Mouse (Mus musculus): ENCODE data around the gene Gpr75.
A peak's percentile ranks its signal among the peaks of the same experiment; 100 is the strongest.

Gpr75 gene

GRCm38 (mm10) chr11:30885171-30885871 is at the start of gene Gpr75, which contains the start of gene Asb3:
Gene Gpr75, plus strand, starts transcription at chr11:30885358.
Gene Asb3, plus strand, starts transcription at chr11:30885416.
- DNase-seq (ENCODE audit: low read depth) = no peak

GRCm38 (mm10) chr11:30838793-30839192 is 46.4 kb upstream of the Gpr75 start:
- no peak for DNase-seq (ENCODE audit: low read depth)

GRCm38 (mm10) chr11:30844355-30844754 is 40.8 kb upstream of the Gpr75 start:
- peak; percentile 78 for DNase-seq (ENCODE audit: low read depth)

GRCm38 (mm10) chr11:30872425-30872824 is 12.7 kb upstream of the Gpr75 start:
- DNase-seq (ENCODE audit: low read depth) = no peak

GRCm38 (mm10) chr11:30888153-30888552 is 3.0 kb downstream of the Gpr75 start:
- no peak for DNase-seq (ENCODE audit: low read depth)

- DNase-seq (ENCODE audit: low read depth) = no peak
These were observed 11.0 kb downstream of the Gpr75 start for GRCm38 (mm10) chr11:30896201-30896600.

- DNase-seq (ENCODE audit: low read depth) = no peak
These were observed 14.2 kb downstream of the Gpr75 start for GRCm38 (mm10) chr11:30899312-30899711.

- no peak for DNase-seq (ENCODE audit: low read depth)
These were observed 27.2 kb downstream of the Gpr75 start for GRCm38 (mm10) chr11:30912311-30912710.

GRCm38 (mm10) chr11:30920641-30921040 is 35.5 kb downstream of the Gpr75 start:
- DNase-seq (ENCODE audit: low read depth) = no peak

GRCm38 (mm10) chr11:30923283-30923682 is 38.1 kb downstream of the Gpr75 start:
- no peak for DNase-seq (ENCODE audit: low read depth)

- no peak for DNase-seq (ENCODE audit: low read depth)
These were observed 42.9 kb downstream of the Gpr75 start for GRCm38 (mm10) chr11:30928079-30928478.

GRCm38 (mm10) chr11:30928498-30928897 is 43.3 kb downstream of the Gpr75 start:
- DNase-seq (ENCODE audit: low read depth) = no peak
